Mouse (Mus musculus) neural tube, embryonic 11.5 days (tissue): ENCODE data around the gene Tmprss3. TPM values are rescaled to one million over a fixed set of nuclear protein-coding genes. Genes with fewer than 3 reads are reported as not detected.

Experiments used
- ATAC-seq: fragments of 200-750 bp; cut with Nextera tagmentation; 2 replicates; pipeline ENCODE4 v1.8.0; 2017; ENCODE audit warnings: moderate number of reproducible peaks, mild to moderate bottlenecking, moderate TSS enrichment, moderate library complexity; ENCODE audit not compliant: insufficient read depth, low FRiP score, low TSS enrichment
- DNase-seq: peaks from one replicate; pipeline ENCODE4 v3.0.0-alpha.2; 2015; ENCODE audit warnings: low spot score
- H3K27ac ChIP-seq: fragments of 300-500 bp; sonication (generic); 2 replicates; pipeline ENCODE4 v1.5.1; 2014; ENCODE audit warnings: low read depth, mild to moderate bottlenecking, low read length
- H3K27me3 ChIP-seq: fragments of 300-500 bp; sonication (generic); 2 replicates; pipeline ENCODE4 v1.6.1; 2014; ENCODE audit warnings: mild to moderate bottlenecking, low read length, mixed read lengths; ENCODE audit not compliant: control insufficient read depth, insufficient read depth
- H3K36me3 ChIP-seq: fragments of 300-500 bp; sonication (generic); 2 replicates; pipeline ENCODE4 v1.6.1; 2014; ENCODE audit warnings: mild to moderate bottlenecking, low read length, moderate library complexity, mixed read lengths; ENCODE audit not compliant: control insufficient read depth, insufficient read depth
- H3K4me1 ChIP-seq: fragments of 300-500 bp; sonication (generic); 2 replicates; pipeline ENCODE4 v1.6.1; 2014; ENCODE audit warnings: low read length, mixed read lengths; ENCODE audit not compliant: control insufficient read depth, insufficient read depth
- H3K4me2 ChIP-seq: fragments of 300-500 bp; sonication (generic); 2 replicates; pipeline ENCODE4 v1.6.1; 2014; ENCODE audit warnings: low read depth, mild to moderate bottlenecking, moderate library complexity
- H3K4me3 ChIP-seq: fragments of 300-500 bp; sonication (generic); 2 replicates; pipeline ENCODE4 v1.5.1; 2014; ENCODE audit warnings: low read depth, low read length
- H3K9ac ChIP-seq: fragments of 300-500 bp; sonication (generic); 2 replicates; pipeline ENCODE4 v1.6.1; 2014; ENCODE audit warnings: mild to moderate bottlenecking, low read length
- H3K9me3 ChIP-seq: fragments of 300-500 bp; sonication (generic); 2 replicates; pipeline ENCODE4 v1.6.1; 2016; ENCODE audit warnings: low read length; ENCODE audit not compliant: control insufficient read depth
- WGBS: fragments of 180-500 bp; shearing (Covaris S2); extraction: QIAGEN DNeasy Blood & Tissue Kit; methylation state at CpG from one replicate; pipeline ENCODE4 v1.1.7; 2014; 5-methylcytosine and 5-hydroxymethylcytosine counted together
- polyA plus RNA-seq: library from polyadenylated mRNA; unstranded; fragments of >200 nt; fragmentation: Nextera tagmentation; extraction: Ambion mirVana; gene quantifications from 2 replicates; pipeline ENCODE4 v1.2.1, GENCODE M21; 2014

Tmprss3 gene
- polyA plus RNA-seq, 1 experiment from 2014 or later: not detected

- DNase-seq: no peak
- 72% methylated on average over 12 of the region's 12 CpGs for WGBS
- no peaks in the 10 kb centered on the region for H3K36me3 ChIP-seq
Observed at GRCm38 (mm10) chr17:31183180-31183974, 15.4 kb downstream of the Tmprss3 start.

GRCm38 (mm10) chr17:31181490-31181889 is 17.3 kb downstream of the Tmprss3 start:
- DNase-seq: no peak
- Histone ChIP-seq H3K27me3 (no peaks in the 10 kb centered on the region), H3K27ac (no peak overlapping the region), H3K9ac (no peak overlapping the region), H3K4me1 (no peaks in the 10 kb centered on the region), H3K36me3 (no peaks in the 10 kb centered on the region), H3K4me2 (no peak overlapping the region), H3K9me3 (no peaks in the 10 kb centered on the region), H3K4me3 (no peak overlapping the region)
- no peak for ATAC-seq
- 89% methylated on average over 4 of the region's 4 CpGs for WGBS

More at GRCm38 (mm10) chr17:31183180-31183974, 15.4 kb downstream of the Tmprss3 start:
- no peaks in the 10 kb centered on the region for H3K9me3 ChIP-seq
- H3K4me1 ChIP-seq: no peaks in the 10 kb centered on the region
- ATAC-seq: no peak
- H3K4me3 ChIP-seq: no peak overlapping the region
- H3K9ac ChIP-seq: no peak overlapping the region
- no peak overlapping the region for H3K27ac ChIP-seq
- H3K4me2 ChIP-seq: no peak overlapping the region
- no peaks in the 10 kb centered on the region for H3K27me3 ChIP-seq

GRCm38 (mm10) chr17:31176321-31176720 is 22.5 kb downstream of the Tmprss3 start:
- no peak for DNase-seq
- Histone ChIP-seq H3K9ac (no peak overlapping the region), H3K27ac (no peak overlapping the region), H3K4me1 (no peaks in the 10 kb centered on the region), H3K4me2 (no peak overlapping the region), H3K9me3 (no peaks in the 10 kb centered on the region), H3K27me3 (no peaks in the 10 kb centered on the region), H3K36me3 (no peaks in the 10 kb centered on the region), H3K4me3 (no peak overlapping the region)
- WGBS: 93% methylated on average over 4 of the region's 4 CpGs
- no peak for ATAC-seq

- Histone ChIP-seq H3K9me3 (no peaks in the 10 kb centered on the region), H3K27ac (no peak overlapping the region), H3K4me2 (no peak overlapping the region), H3K9ac (no peak overlapping the region), H3K4me3 (no peak overlapping the region), H3K36me3 (no peaks in the 10 kb centered on the region), H3K27me3 (no peaks in the 10 kb centered on the region), H3K4me1 (no peaks in the 10 kb centered on the region)
- ATAC-seq: no peak
- 89% methylated on average over 5 of the region's 5 CpGs for WGBS
- no peak for DNase-seq
Observed at GRCm38 (mm10) chr17:31169796-31170195, 29.0 kb downstream of the Tmprss3 start.

GRCm38 (mm10) chr17:31165127-31165526 is 33.6 kb downstream of the Tmprss3 start, which contains the start of gene Tff1:
Gene Tff1, minus strand, starts transcription at chr17:31165277.
- Histone ChIP-seq H3K4me3 (no peak within 1 kb of the TSS), H3K9me3 (no peaks in the 10 kb centered on the region), H3K27me3 (no peaks in the 10 kb centered on the region), H3K27ac (no peak within 1 kb of the TSS), H3K9ac (no peak within 1 kb of the TSS), H3K36me3 (no peaks in the 10 kb centered on the region), H3K4me1 (no peaks in the 10 kb centered on the region), H3K4me2 (no peak within 1 kb of the TSS)
- no peak for ATAC-seq
- no peak for DNase-seq
- WGBS: 88% methylated on average over 6 of the region's 6 CpGs

DNA sequence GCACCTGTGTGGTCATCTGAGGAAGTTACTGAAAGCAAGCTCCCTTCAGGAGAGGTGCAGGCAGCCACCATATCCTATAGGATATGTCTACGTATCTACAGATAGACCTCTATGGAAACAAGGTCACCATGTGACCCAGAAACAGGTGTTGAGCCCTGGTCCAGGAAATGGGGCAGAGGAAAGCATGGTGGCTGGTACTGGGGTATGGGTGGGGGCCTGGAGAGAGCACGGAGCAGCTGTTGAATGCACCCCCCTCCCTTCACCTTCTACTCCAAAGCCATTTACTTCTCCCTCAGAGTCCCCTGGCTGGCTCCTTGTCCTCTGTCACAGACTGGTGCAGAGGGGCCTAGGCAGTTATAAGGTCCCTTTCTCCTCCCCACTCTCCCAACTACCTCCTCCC is 35.0 kb downstream of the Tmprss3 start:
- no peaks in the 10 kb centered on the region for H3K27me3 ChIP-seq
- H3K9ac ChIP-seq: no peak overlapping the region
- H3K4me2 ChIP-seq: no peak overlapping the region
- no peaks in the 10 kb centered on the region for H3K9me3 ChIP-seq
- no peak overlapping the region for H3K27ac ChIP-seq
- no peak overlapping the region for H3K4me3 ChIP-seq
- H3K4me1 ChIP-seq: no peaks in the 10 kb centered on the region
- ATAC-seq (no peak), DNase-seq (no peak)
- H3K36me3 ChIP-seq: no peaks in the 10 kb centered on the region
- 92% methylated on average over 2 of the region's 2 CpGs for WGBS

DNA sequence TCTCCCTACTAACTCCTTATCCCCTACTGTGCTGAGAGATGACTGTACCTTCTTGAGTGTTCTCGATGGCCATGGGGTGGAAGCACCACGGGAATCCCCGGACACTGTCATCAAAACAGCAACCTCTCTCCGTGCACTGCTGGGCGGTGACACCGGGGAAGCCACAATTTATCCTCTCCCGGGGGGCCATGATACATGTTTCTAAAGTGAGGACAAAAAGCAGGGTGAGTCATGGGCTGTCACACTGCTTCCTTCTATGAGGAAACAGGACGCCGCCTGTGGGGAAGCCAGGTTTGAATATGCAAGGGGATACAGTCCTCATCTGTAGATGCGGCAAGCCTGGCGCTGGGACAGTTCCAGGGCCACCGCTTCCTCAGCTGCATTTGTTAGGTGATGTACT is 36.2 kb downstream of the Tmprss3 start:
- 91% methylated on average over 12 of the region's 12 CpGs for WGBS
- Histone ChIP-seq H3K4me3 (no peak overlapping the region), H3K4me1 (no peaks in the 10 kb centered on the region), H3K9ac (no peak overlapping the region), H3K9me3 (no peaks in the 10 kb centered on the region), H3K27ac (no peak overlapping the region), H3K36me3 (no peaks in the 10 kb centered on the region), H3K4me2 (no peak overlapping the region), H3K27me3 (no peaks in the 10 kb centered on the region)
- no peak for DNase-seq
- ATAC-seq: no peak

DNA sequence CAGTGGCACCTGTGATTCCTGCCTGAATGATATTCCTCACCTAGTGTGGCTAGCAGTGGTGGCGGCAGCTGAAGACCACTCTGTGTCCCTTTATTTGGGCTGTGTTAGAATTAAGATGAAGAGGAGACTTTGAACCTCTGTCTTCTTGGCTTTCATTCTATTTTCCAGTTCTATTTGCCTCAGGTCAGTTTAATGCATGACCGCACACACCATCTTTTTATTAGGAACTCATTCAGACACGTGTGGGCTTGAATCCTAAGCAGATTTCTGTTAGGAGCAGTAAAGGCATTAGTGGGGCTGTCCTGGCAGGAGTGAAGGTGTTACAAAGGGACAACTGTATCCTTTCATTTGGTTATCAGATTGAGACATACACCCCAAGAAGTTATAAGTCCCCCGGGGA is 38.5 kb downstream of the Tmprss3 start:
- Histone ChIP-seq H3K27me3 (no peaks in the 10 kb centered on the region), H3K4me3 (no peak overlapping the region), H3K9ac (no peak overlapping the region), H3K4me2 (no peak overlapping the region), H3K27ac (no peak overlapping the region), H3K9me3 (no peaks in the 10 kb centered on the region), H3K36me3 (no peaks in the 10 kb centered on the region), H3K4me1 (no peaks in the 10 kb centered on the region)
- WGBS: 81% methylated on average over 4 of the region's 4 CpGs
- ATAC-seq: no peak
- DNase-seq: no peak

DNA sequence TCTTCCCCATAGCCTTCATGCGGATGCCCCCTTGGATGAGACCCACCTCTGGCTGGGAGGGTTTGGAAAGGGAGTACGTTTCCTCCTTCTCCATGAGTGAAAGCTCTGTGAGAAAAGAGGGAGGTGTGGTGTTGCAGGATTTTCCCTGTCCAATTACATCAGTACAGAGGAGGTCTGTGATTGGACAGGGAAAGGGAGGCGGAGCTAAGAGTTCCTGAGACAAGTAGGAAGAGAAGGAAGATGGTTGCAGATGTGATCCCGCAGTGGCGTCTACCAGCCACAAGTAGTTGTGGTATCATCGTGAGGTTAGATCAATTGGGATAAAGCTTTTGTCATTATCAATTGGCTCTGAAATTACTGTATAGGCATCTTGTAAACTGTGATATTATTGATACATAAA is 40.9 kb downstream of the Tmprss3 start:
- Histone ChIP-seq H3K4me2 (no peak overlapping the region), H3K9me3 (no peaks in the 10 kb centered on the region), H3K4me1 (no peaks in the 10 kb centered on the region), H3K27me3 (no peaks in the 10 kb centered on the region), H3K9ac (no peak overlapping the region), H3K36me3 (no peaks in the 10 kb centered on the region), H3K4me3 (no peak overlapping the region), H3K27ac (no peak overlapping the region)
- WGBS: 83% methylated on average over 6 of the region's 6 CpGs
- DNase-seq (no peak), ATAC-seq (no peak)
